Mouse (Mus musculus) spleen, adult 2 months (tissue): ENCODE results near the gene Shisa3. TPM values are rescaled to one million over a fixed set of nuclear protein-coding genes. Genes with fewer than 3 reads are reported as not detected.
A peak's percentile ranks its signal among the peaks of the same experiment; 100 is the strongest.

Experiments
- DNase-seq, 2 experiments: peaks; one replicate each; pipeline versions ENCODE4 v3.0.0 to v3.0.0-alpha.2; 2012 to 2021; ENCODE audit warnings: low spot score in 2 of 2, low read depth in 1 of 2
- H3K27ac ChIP-seq: fragments of 200-500 bp; 2 replicates; pipeline ENCODE4 v1.5.1; 2012; ENCODE audit warnings: low read length, inconsistent platforms; ENCODE audit not compliant: insufficient read depth
- H3K27me3 ChIP-seq: fragments of 200-500 bp; 2 replicates; pipeline ENCODE4 v1.6.1; 2012; ENCODE audit warnings: mild to moderate bottlenecking, moderate library complexity, low read length, inconsistent platforms; ENCODE audit not compliant: control insufficient read depth, insufficient read depth
- H3K36me3 ChIP-seq: fragments of 200-500 bp; 2 replicates; pipeline ENCODE4 v1.6.1; 2012; ENCODE audit warnings: mild to moderate bottlenecking, low read length, inconsistent platforms; ENCODE audit not compliant: control insufficient read depth, insufficient read depth
- H3K4me1 ChIP-seq: fragments of 200-500 bp; 2 replicates; pipeline ENCODE4 v1.6.1; 2011; ENCODE audit warnings: inconsistent platforms; ENCODE audit not compliant: control insufficient read depth, insufficient read depth, insufficient read length
- H3K4me3 ChIP-seq: fragments of 200-500 bp; 2 replicates; pipeline ENCODE4 v1.5.1; 2011; ENCODE audit warnings: mild to moderate bottlenecking, inconsistent platforms; ENCODE audit not compliant: insufficient read depth, insufficient read length; ENCODE audit errors: extremely low read depth
- CTCF ChIP-seq: fragments of 200-500 bp; IDR thresholded peaks from 2 replicates; pipeline ENCODE4 v1.5.1; 2011; ENCODE audit warnings: mild to moderate bottlenecking, inconsistent platforms; ENCODE audit not compliant: insufficient read depth, insufficient read length, insufficient replicate concordance; ENCODE audit errors: extremely low read depth
- POLR2A ChIP-seq: fragments of 200-500 bp; IDR thresholded peaks from 2 replicates; pipeline ENCODE4 v1.6.1; 2011; ENCODE audit warnings: low read depth, low read length, inconsistent platforms
- WGBS: fragments of 180-500 bp; shearing (Covaris S2); methylation state at CpG from one replicate; pipeline ENCODE4 v1.1.7; 2018; 5-methylcytosine and 5-hydroxymethylcytosine counted together
- polyA plus RNA-seq: library from polyadenylated mRNA; depleted of rRNA; stranded (reverse); fragments of >200 nt; gene quantifications from 2 replicates; pipeline ENCODE4 v1.2.3, GENCODE M21; 2012

Shisa3 gene
- polyA plus RNA-seq, 1 experiment = 1.1 TPM

GRCm38 (mm10) chr5:67646756-67647529 lies 39.3 kb downstream of the Shisa3 start:
- peaks cover 17% of the 10 kb centered on the region for H3K36me3 ChIP-seq
- no peak overlapping the region for H3K27ac ChIP-seq
- H3K4me3 ChIP-seq = no peak overlapping the region
- DNase-seq = no peak
- H3K4me1 ChIP-seq = no peaks in the 10 kb centered on the region
- 94% methylated on average over 20 of the region's 20 CpGs for WGBS
- no peaks in the 10 kb centered on the region for H3K27me3 ChIP-seq
- TF ChIP-seq POLR2A (no peak), CTCF (no peak)

GRCm38 (mm10) chr5:67647568-67647967 lies 39.9 kb downstream of the Shisa3 start:
- Histone ChIP-seq H3K4me3 (no peak overlapping the region), H3K27me3 (no peaks in the 10 kb centered on the region), H3K4me1 (no peaks in the 10 kb centered on the region), H3K27ac (no peak overlapping the region), H3K36me3 (peaks cover 17% of the 10 kb centered on the region)
- 91% methylated on average over 21 of the region's 21 CpGs for whole genome bisulfite sequencing
- DNase-seq = peak in 1 of 2 experiments; percentile 12
- TF ChIP-seq POLR2A = no peak
- TF ChIP-seq CTCF = no peak

GRCm38 (mm10) chr5:67649156-67649555 lies 41.5 kb downstream of the Shisa3 start:
- no peaks in the 10 kb centered on the region for H3K4me1 ChIP-seq
- DNase-seq = no peak
- no peaks in the 10 kb centered on the region for H3K27me3 ChIP-seq
- H3K4me3 ChIP-seq = no peak overlapping the region
- no peak overlapping the region for H3K27ac ChIP-seq
- WGBS = 91% methylated on average over 4 of the region's 4 CpGs
- H3K36me3 ChIP-seq = peaks cover 16% of the 10 kb centered on the region
- TF ChIP-seq CTCF (no peak), POLR2A (no peak)

- WGBS = 94% methylated on average over 5 of the region's 5 CpGs
- peaks cover 19% of the 10 kb centered on the region for H3K36me3 ChIP-seq
- no peak for TF ChIP-seq CTCF
- TF ChIP-seq POLR2A = no peak
- no peaks in the 10 kb centered on the region for H3K27me3 ChIP-seq
- no peak for DNase-seq
- no peak overlapping the region for H3K27ac ChIP-seq
- no peak overlapping the region for H3K4me3 ChIP-seq
- H3K4me1 ChIP-seq = no peaks in the 10 kb centered on the region
These were observed 42.3 kb downstream of the Shisa3 start for GRCm38 (mm10) chr5:67650021-67650420.

GRCm38 (mm10) chr5:67652468-67652867 lies 44.8 kb downstream of the Shisa3 start:
- Histone ChIP-seq H3K27me3 (no peaks in the 10 kb centered on the region), H3K4me3 (no peak overlapping the region), H3K4me1 (no peaks in the 10 kb centered on the region), H3K36me3 (peaks cover 20% of the 10 kb centered on the region), H3K27ac (no peak overlapping the region)
- TF ChIP-seq POLR2A = no peak
- no peak for TF ChIP-seq CTCF
- DNase-seq = no peak
- 95% methylated on average over 4 of the region's 4 CpGs for WGBS

GRCm38 (mm10) chr5:67653543-67653942 lies 45.9 kb downstream of the Shisa3 start:
- DNase-seq = no peak
- 98% methylated on average over 3 of the region's 3 CpGs for WGBS
- Histone ChIP-seq H3K4me3 (no peak overlapping the region), H3K36me3 (peaks cover 15% of the 10 kb centered on the region), H3K27me3 (no peaks in the 10 kb centered on the region), H3K4me1 (no peaks in the 10 kb centered on the region), H3K27ac (no peak overlapping the region)
- no peak for TF ChIP-seq CTCF
- no peak for TF ChIP-seq POLR2A

GRCm38 (mm10) chr5:67654572-67654971 lies 46.9 kb downstream of the Shisa3 start:
- H3K4me3 ChIP-seq = no peak overlapping the region

More at GRCm38 (mm10) chr5:67654572-67654971, 46.9 kb downstream of the Shisa3 start:
- Histone ChIP-seq H3K27ac (no peak overlapping the region), H3K4me1 (no peaks in the 10 kb centered on the region), H3K27me3 (no peaks in the 10 kb centered on the region), H3K36me3 (peaks cover 14% of the 10 kb centered on the region)
- no peak for DNase-seq
- TF ChIP-seq CTCF (no peak), POLR2A (no peak)
- WGBS = 96% methylated on average over 5 of the region's 5 CpGs
